Mouse (Mus musculus) heart, adult 2 months (tissue): ENCODE data around the gene Kcnip2.

Source experiments
- CTCF ChIP-seq: fragments of 200-600 bp; IDR thresholded peaks from 2 replicates; pipeline ENCODE4 v1.8.1; 2022; ENCODE audit warnings: antibody characterized with exemption, mild to moderate bottlenecking, moderate library complexity
- POLR2A ChIP-seq: fragments of 200-500 bp; IDR thresholded peaks from 2 replicates; pipeline ENCODE4 v1.6.1; 2011; ENCODE audit warnings: mild to moderate bottlenecking, low read depth, low read length, control low read depth; ENCODE audit not compliant: insufficient read depth

DNA sequence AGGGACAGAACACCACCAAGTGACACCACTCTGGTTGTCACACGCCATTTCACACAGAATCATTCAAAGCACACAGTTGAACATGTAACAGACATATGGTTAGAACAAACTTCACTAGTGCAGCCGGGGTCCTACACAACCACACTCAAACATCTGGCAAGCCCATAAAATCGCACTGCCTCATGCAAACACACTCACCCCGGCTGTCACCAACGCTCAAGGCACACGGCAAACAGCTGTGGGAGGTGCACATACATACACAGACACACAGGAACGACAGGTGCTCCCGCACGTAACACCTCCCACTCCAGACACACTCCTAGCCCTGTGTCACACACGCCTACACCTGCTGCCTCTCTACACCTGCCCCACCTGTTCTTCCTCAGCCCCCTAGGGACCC lies 691 bp downstream of the Kcnip2 start:
- TF ChIP-seq POLR2A (no peak), CTCF (no peak)
